Mouse (Mus musculus) urinary bladder, postnatal 25 days (tissue): ENCODE data around the gene Ablim2.

Source experiments
- DNase-seq: peaks from one replicate; pipeline ENCODE4 v3.0.0; 2022; ENCODE audit warnings: low spot score

Ablim2 gene

GRCm38 (mm10) chr5:35814334-35814941 lies 56.8 kb downstream of the Ablim2 start:
- no peak for DNase-seq

DNA sequence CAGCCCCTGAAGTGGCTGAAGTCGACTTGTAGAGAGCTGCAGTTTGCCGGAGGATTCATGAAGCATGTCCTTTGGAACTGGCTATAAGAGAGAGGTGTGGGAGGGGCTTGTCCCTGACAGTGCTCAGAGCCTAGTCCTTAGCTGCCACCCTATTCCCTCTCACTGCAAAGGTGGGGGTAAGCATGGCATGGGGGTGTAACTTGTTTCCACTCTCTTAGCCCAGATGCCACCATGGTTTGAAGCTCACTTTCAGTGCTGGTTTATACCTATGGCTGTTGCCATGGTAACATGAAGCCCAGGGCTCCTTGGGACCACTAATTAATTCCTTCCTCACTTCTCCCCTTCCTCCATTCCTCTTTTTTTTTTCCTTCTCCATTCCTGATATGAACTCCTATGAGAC lies 57.4 kb downstream of the Ablim2 start:
- DNase-seq = no peak

DNA sequence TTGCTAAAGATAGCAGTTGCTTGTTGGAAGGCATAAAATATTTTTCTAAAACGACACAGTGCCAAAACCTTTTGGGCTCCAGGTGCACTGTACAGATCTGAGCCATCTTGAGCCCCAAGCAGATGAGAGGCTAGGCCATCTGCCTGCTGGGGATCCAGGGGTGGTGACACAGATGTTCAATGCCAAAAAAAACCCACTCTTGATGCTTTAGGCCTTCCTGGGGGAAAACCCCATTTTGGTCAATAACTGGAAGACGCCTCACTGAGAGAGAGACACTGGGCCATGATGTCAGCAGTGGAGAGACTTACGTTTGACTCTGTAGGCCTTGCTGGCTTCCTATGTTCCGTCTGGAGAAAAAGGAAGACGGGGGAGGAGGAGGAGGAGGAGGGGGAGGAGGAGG lies 59.6 kb downstream of the Ablim2 start:
- DNase-seq = no peak

- DNase-seq = no peak
These were observed 60.2 kb downstream of the Ablim2 start for GRCm38 (mm10) chr5:35817882-35818281.

DNA sequence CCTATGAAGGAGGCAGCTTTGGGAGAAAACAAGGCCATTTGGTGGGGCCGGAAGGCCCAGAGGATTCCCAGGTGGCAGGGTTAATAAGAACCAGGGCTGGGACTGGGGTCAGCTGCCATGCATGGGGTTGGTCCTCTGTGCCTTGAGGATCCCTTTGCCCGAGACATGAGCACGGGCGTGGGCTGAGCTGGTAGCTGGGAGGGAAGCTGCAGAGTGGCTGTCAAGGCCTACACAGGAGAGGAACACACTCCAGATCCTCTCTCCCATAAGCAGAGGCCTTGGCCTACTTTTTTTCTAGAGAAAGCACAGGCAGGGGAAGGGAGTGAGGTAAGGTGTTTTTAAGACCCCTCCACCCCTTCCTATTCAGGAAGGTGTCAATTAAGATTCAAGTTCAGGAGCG lies 65.0 kb downstream of the Ablim2 start:
- no peak for DNase-seq

DNA sequence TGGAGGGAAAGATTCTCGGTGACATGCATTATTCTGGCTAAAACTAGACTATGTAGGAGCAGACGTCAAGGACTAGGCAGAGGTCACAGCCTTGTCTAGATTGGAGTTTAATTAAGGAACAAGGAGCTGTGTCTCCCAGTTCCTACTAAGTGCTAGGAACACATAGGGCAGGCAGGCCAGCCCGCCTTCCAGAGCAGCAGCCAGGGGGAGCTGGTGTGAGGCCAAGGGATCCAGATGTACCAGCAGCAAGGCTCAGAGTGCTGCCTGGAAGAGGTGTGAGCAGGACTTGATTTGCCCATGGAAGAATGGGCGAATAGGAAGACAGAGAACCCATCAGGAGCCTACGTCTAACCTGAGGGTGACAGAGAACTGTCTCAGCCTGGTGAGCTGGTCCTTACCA lies 68.8 kb downstream of the Ablim2 start:
- no peak for DNase-seq

DNA sequence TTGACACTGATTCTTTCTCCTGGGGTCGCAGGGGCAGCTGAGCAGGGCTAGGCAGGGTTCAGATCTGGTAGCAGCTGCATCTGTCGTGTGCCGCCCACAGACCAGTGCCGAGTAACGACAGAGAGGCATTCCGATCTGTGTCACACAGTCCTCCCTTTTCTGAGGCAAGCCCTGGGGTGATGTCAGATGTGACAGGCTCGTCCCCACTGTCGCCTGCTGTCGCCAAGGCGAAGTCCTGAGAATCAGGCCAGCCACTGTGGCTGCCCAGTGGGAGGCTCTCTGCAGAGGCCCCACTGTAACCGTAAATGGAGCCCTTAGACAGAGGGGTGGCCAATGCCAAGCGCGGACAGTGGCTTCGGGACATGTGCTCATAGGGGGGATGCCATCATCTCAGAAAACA lies 69.4 kb downstream of the Ablim2 start:
- DNase-seq = no peak

DNA sequence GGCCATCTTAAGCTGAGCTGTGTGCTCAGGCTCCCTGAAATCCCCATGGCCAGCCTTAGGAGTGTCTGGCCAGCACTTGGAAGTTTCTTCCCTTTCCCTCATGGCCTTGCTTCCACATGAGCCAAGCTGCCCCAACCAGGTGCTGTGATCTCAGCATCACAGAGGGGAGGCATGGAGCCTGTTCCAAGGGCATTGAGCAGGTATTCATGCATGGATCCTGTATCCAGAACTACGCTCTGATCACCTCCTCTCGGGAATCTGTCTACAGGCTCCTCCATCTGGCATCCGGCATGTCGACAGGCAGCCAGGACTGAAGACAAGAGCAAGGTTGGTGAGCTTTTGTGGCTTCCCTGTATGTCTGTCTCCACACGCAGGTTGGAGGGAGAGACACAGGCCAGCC lies 70.2 kb downstream of the Ablim2 start:
- no peak for DNase-seq

GRCm38 (mm10) chr5:35830101-35830500 lies 72.4 kb downstream of the Ablim2 start:
- DNase-seq = no peak

- DNase-seq = no peak
These were observed 76.2 kb downstream of the Ablim2 start for GRCm38 (mm10) chr5:35833881-35834280.

DNA sequence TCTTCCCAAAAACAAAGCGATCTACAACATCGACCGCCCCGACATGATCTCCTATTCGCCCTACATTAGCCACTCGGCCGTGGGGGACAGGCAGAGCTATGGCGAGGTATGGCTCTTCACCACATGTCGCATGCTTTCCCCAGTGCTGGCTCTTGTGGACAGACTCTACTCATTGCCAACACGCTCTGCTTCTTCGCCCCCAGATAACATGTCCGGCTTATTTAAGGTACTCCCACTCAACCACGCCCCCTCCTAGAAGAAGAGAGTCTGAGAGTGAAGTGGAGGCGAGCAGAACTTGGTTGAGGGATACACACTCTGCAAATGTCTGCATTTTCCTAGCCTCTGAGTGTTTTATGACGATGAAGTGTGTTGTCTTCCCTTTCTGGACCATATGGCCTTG lies 79.3 kb downstream of the Ablim2 start:
- DNase-seq = no peak

DNA sequence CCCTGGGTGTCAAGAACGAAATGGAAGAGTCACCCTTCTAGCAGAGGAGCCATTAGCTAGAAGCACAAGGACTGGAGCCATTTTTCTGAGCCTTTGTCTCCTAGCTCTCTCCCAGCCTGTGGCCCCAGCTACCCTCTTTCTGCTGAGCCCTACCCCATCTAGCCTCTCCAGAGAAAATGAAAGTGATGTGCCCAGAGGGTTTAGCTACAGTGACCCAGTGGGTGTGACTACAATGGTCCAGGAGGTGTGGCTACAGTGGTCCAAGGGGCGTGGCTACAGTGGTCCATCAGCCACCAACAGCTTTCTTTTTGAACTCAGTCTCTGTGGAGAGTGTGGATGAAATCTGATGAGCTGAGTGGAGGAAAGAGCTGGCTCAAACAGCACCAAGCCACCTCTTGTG lies 81.6 kb downstream of the Ablim2 start:
- DNase-seq = no peak

DNA sequence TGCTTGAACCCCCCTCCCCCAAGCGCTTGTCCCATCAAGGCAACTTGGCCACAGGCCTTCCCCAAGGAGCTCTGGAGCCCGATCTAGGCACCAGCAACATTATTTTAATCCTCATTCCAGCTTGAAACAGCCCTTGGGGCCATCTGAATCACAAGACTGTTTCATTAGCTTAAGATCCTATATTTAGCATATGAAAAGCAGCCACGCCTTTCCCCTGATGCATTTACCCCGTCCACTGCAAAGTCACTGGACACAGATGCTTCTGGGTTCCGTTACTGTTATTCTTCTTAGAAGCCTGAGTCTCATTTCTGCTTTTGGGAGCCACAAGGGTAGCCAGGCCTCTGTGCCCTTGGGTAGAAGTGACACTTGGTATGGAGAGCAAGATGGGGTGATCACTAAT lies 93.8 kb downstream of the Ablim2 start:
- no peak for DNase-seq

- no peak for DNase-seq
These were observed 95.8 kb downstream of the Ablim2 start for GRCm38 (mm10) chr5:35853463-35853862.

DNA sequence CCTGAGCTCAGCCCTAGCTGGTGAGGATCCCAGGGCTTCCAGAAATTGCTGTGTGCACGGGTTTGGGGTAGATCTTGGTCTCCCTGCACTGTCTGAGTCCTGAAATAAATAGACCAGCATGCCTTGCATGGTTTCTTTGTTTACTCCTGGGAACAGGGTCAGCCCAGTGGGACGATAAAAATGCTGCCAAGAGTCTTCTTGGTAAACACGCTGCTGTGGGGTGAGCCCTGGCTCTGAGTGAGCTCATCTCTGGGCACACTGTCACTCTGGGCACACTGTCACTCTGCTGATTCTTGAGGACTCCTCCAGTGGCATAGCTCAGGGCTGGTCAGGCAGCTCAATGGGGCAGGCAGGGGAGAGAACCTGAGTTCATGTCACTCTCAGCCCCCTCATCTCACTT lies 98.6 kb downstream of the Ablim2 start:
- no peak for DNase-seq

- DNase-seq = peak; percentile 65
These were observed 100.4 kb downstream of the Ablim2 start for GRCm38 (mm10) chr5:35858069-35858468.

DNA sequence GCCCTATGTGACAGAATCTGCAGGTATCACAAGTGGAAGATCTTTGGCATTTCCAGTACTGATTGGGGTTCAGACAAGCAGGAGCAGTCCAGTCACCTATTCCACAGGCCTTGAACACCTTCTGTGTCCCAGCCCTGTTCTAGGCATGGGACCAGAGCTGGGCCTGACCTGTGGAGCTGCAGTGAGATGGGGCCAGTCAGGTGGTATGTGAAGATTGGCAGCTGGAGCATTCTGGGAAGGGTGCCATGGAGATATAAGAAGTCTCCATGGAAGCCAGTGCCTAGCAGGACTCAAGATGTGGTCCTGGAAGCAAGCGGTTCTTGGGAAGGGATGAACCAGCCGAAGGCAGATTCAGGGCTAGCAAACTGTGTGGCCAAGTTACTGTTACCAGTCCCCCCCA lies 103.8 kb downstream of the Ablim2 start:
- no peak for DNase-seq

DNA sequence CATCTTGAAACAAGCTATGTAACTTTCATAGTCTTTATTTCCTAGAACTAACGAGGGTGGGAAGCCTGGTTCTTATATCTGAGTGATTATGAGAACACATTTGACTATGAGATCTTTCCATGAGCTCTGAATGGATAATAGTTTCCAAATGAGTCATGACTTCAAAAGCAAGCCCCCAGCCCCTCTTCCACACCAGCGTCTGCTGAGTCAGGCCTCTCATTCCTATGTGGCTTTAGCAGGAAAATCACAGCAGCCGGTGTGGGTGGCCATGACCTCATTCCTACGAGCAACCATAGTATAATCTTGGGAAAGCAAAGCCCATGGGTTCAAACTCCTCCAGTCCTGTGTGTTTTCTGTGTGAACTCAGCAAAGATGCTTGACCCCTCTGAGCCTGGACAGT lies 112.3 kb downstream of the Ablim2 start:
- DNase-seq = no peak

GRCm38 (mm10) chr5:35870408-35871012 lies 112.8 kb downstream of the Ablim2 start:
- DNase-seq = peak; percentile 52

DNA sequence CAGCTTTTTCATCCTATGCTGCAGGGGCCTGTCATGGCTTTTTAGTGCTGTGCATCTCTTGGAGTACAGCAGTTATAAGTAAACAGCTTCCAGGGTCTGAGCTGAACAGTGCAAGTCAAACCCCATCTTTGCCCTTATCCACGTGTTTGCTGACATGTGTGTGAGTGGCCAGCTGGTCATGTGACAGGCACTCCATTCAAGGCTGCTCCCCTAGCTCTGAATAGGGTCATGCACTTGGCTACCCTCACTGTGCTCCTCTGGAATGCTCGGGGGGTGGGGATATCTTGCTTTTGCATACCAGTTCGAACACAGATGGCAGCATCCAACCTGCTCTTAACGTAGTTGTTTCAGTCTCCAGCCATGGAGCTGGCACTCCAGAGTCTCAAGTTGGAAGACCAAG lies 115.7 kb downstream of the Ablim2 start:
- no peak for DNase-seq

DNA sequence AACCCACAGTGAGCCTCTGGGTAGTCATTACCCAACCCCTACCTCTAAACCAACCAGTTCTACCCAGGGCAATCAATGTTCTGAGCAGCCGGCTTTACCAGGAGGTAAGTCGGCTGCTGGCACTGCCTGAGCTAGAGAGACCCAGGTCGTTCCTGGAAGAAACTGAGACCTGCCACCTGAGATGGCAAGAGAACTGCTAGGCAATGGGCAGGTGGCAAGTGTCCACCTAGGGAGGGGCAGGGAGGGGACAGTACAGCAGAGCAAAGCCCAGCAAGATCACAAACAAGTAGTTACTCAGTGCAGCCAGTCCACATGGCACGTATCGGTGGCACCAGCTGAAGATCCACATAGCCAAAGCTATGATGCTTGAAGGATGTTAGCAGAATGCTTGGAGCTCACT lies 118.6 kb downstream of the Ablim2 start:
- no peak for DNase-seq

- DNase-seq = no peak
These were observed 121.5 kb downstream of the Ablim2 start for GRCm38 (mm10) chr5:35879199-35879598.

- no peak for DNase-seq
These were observed 124.7 kb downstream of the Ablim2 start for GRCm38 (mm10) chr5:35882391-35882790.

- no peak for DNase-seq
These were observed 126.6 kb downstream of the Ablim2 start for GRCm38 (mm10) chr5:35884262-35884661.
